Mouse (Mus musculus) left cerebral cortex, adult 8-10 months (tissue): Measurements from ENCODE around the gene Rgs12. TPM values are rescaled to one million over a fixed set of nuclear protein-coding genes. Genes with fewer than 3 reads are reported as not detected.

Source experiments
- DNase-seq, 2 experiments: peaks; one replicate each; pipeline ENCODE4 v3.0.0; 2022; ENCODE audit warnings: low spot score in 2 of 2
- total RNA-seq, 4 experiments: library from RNA; stranded (reverse); gene quantifications; 2 replicates each; pipeline ENCODE4 v1.2.4; 2022

Gene Rgs12
- total RNA-seq, 4 experiments from 2014 or later, result 43.3 to 59.1 (median 45.4) TPM

- DNase-seq, result no peak
These were observed 71.4 kb downstream of the Rgs12 start for GRCm38 (mm10) chr5:35020410-35021241.

GRCm38 (mm10) chr5:35024975-35025374, 75.7 kb downstream of the Rgs12 start:
- peak in 1 of 2 experiments; percentile 42 for DNase-seq

- DNase-seq, result no peak
These were observed 80.1 kb downstream of the Rgs12 start for GRCm38 (mm10) chr5:35029303-35029702.

- no peak for DNase-seq
These were observed 80.5 kb downstream of the Rgs12 start for GRCm38 (mm10) chr5:35029755-35030154.

GRCm38 (mm10) chr5:35033068-35033467, 83.8 kb downstream of the Rgs12 start:
- no peak for DNase-seq

- DNase-seq, result no peak
These were observed 84.4 kb downstream of the Rgs12 start for GRCm38 (mm10) chr5:35033619-35034018.

- no peak for DNase-seq
These were observed 85.9 kb downstream of the Rgs12 start for GRCm38 (mm10) chr5:35035141-35035540.

- no peak for DNase-seq
These were observed 86.5 kb downstream of the Rgs12 start for GRCm38 (mm10) chr5:35035795-35036194.

- no peak for DNase-seq
These were observed 88.2 kb downstream of the Rgs12 start for GRCm38 (mm10) chr5:35037438-35037837.

- DNase-seq, result no peak
These were observed 92.1 kb downstream of the Rgs12 start, which contains the start of gene Hgfac for GRCm38 (mm10) chr5:35041268-35041829. Gene Hgfac, plus strand, starts transcription at chr5:35041509.

GRCm38 (mm10) chr5:35042431-35043109, 93.3 kb downstream of the Rgs12 start:
- DNase-seq, result no peak

GRCm38 (mm10) chr5:35043110-35043451, 93.8 kb downstream of the Rgs12 start:
- peak; percentile 34 to 54 for DNase-seq

GRCm38 (mm10) chr5:35050541-35050940, 101.3 kb downstream of the Rgs12 start:
- DNase-seq, result no peak

GRCm38 (mm10) chr5:35054628-35055027, 105.4 kb downstream of the Rgs12 start:
- no peak for DNase-seq

GRCm38 (mm10) chr5:35055076-35055475, 105.8 kb downstream of the Rgs12 start:
- DNase-seq, result peak in 1 of 2 experiments; percentile 42

GRCm38 (mm10) chr5:35056604-35057432, 107.6 kb downstream of the Rgs12 start, which contains the start of gene Dok7:
Gene Dok7, plus strand, starts transcription at chr5:35056766.
- peak; percentile 33 to 76 for DNase-seq

GRCm38 (mm10) chr5:35057582-35057981, 108.3 kb downstream of the Rgs12 start:
- no peak for DNase-seq

GRCm38 (mm10) chr5:35058216-35058615, 109.0 kb downstream of the Rgs12 start:
- DNase-seq, result no peak

GRCm38 (mm10) chr5:35060098-35060497, 110.9 kb downstream of the Rgs12 start:
- DNase-seq, result no peak

GRCm38 (mm10) chr5:35069841-35070240, 120.6 kb downstream of the Rgs12 start:
- no peak for DNase-seq

GRCm38 (mm10) chr5:35070314-35070713, 121.1 kb downstream of the Rgs12 start:
- no peak for DNase-seq
